Mouse (Mus musculus) C2C12 (cell line): ENCODE data around the gene Gdf3. TPM values are rescaled to one million over a fixed set of nuclear protein-coding genes. Genes with fewer than 3 reads are reported as not detected.

Experiments used
- H3K27me3 ChIP-seq: one replicate; pipeline ENCODE4 v1.6.1; 2011; ENCODE audit not compliant: control insufficient read depth, insufficient read depth, insufficient read length
- H3K36me3 ChIP-seq: one replicate; pipeline ENCODE4 v1.6.1; 2011; ENCODE audit not compliant: control insufficient read depth, insufficient read depth
- H3K4me3 ChIP-seq: one replicate; pipeline ENCODE4 v1.5.1; 2011; ENCODE audit warnings: mild to moderate bottlenecking, control low read depth; ENCODE audit not compliant: poor library complexity, insufficient read depth, severe bottlenecking
- H3K79me2 ChIP-seq: one replicate; pipeline ENCODE4 v1.6.1; 2011; ENCODE audit not compliant: control insufficient read depth, insufficient read depth
- H3K79me3 ChIP-seq: one replicate; pipeline ENCODE4 v1.6.1; 2011; ENCODE audit warnings: low read depth, control low read depth
- H3ac ChIP-seq: one replicate; pipeline ENCODE3; 2011; ENCODE audit warnings: low read depth; ENCODE audit not compliant: control insufficient read depth, insufficient read length
- CEBPB ChIP-seq: IDR thresholded peaks from one replicate; pipeline ENCODE4 v1.6.1; 2011; ENCODE audit warnings: low read depth, mild to moderate bottlenecking, control low read depth, moderate library complexity
- CTCF ChIP-seq: IDR thresholded peaks from one replicate; pipeline ENCODE4 v1.5.1; 2011; ENCODE audit not compliant: control insufficient read depth, insufficient read depth, insufficient read length
- FOSL1 ChIP-seq: IDR thresholded peaks from one replicate; pipeline ENCODE4 v1.8.0; 2011; ENCODE audit warnings: mild to moderate bottlenecking, low read length; ENCODE audit not compliant: poor library complexity, insufficient read depth, severe bottlenecking
- MAX ChIP-seq: IDR thresholded peaks from one replicate; pipeline ENCODE4 v1.6.1; 2011; ENCODE audit warnings: mild to moderate bottlenecking, control low read depth
- MYOD1 ChIP-seq: IDR thresholded peaks from one replicate; pipeline ENCODE4 v1.6.1; 2011; ENCODE audit warnings: low read depth; ENCODE audit not compliant: control insufficient read depth, insufficient read length
- MYOG ChIP-seq: IDR thresholded peaks from one replicate; pipeline ENCODE4 v1.6.1; 2011; ENCODE audit not compliant: control insufficient read depth, insufficient read length; ENCODE audit errors: extremely low read depth
- USF1 ChIP-seq: IDR thresholded peaks from one replicate; pipeline ENCODE4 v1.6.1; 2011; ENCODE audit warnings: low read depth, mild to moderate bottlenecking, control low read depth, moderate library complexity
- polyA plus RNA-seq: library from polyadenylated mRNA; unstranded; fragments of >200 nt; fragmentation: generic; extraction: Trizol; gene quantifications from one replicate; pipeline ENCODE4 v1.2.1, GENCODE M21; 2012; ENCODE audit warnings: missing spikeins

The Gdf3 gene
- polyA plus RNA-seq, 1 experiment: not detected

DNA sequence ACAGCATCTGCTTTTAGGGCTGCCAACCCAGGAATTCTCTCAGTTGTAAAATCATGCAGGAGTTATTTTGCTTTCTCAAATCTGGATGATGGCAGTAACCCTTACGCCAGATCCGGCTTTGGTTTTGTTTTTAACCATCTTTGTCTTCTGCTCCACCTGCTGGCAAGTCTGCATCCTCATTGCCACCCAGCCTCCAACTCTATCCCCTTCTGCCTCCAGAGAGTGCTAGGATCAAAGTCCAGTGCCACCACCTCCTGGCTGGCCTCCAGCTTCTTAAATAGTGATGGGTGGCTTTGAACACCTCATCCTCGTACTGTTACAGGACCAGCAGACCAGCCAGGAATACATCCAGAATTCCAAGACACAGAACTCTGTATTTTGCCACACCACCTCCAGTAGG, 26.8 kb upstream of the Gdf3 start:
- no peaks in the 10 kb centered on the region for H3K36me3 ChIP-seq
- H3K79me2 ChIP-seq: no peaks in the 10 kb centered on the region
- H3K79me3 ChIP-seq: no peaks in the 10 kb centered on the region
- TF ChIP-seq CTCF: no peak
- TF ChIP-seq FOSL1: no peak
- no peak for TF ChIP-seq MYOD1
- TF ChIP-seq MAX: no peak
- TF ChIP-seq USF1: no peak
- TF ChIP-seq CEBPB: no peak
- no peak for TF ChIP-seq MYOG
- no peak overlapping the region for H3K4me3 ChIP-seq
- no peak overlapping the region for H3ac ChIP-seq
- H3K27me3 ChIP-seq: no peaks in the 10 kb centered on the region

DNA sequence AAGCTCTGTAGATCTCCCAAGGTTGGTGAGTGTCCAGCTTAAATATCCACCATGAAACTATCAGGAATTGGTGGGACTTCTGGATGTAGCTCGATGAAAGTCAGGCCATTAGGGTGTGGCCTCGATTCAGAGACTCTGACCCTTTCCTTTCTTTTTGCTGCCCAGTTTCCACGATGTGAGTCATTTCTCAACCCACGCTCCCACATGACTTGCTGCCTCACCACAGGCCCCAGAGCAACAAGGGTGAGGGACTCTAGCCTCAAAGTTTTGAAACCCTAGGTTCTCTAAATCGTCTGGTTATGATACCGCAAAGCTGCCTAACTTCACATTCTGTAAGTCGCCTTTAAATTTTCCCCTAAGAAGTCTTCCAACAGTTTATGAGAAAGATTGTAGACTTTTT, 25.4 kb upstream of the Gdf3 start:
- Histone ChIP-seq H3K79me3 (no peaks in the 10 kb centered on the region), H3ac (no peak overlapping the region), H3K4me3 (no peak overlapping the region), H3K27me3 (no peaks in the 10 kb centered on the region), H3K79me2 (no peaks in the 10 kb centered on the region), H3K36me3 (no peaks in the 10 kb centered on the region)
- no peak for TF ChIP-seq FOSL1
- peak; percentile 6 for TF ChIP-seq USF1
- TF ChIP-seq MYOD1: no peak
- no peak for TF ChIP-seq MAX
- TF ChIP-seq MYOG: no peak
- TF ChIP-seq CEBPB: no peak

DNA sequence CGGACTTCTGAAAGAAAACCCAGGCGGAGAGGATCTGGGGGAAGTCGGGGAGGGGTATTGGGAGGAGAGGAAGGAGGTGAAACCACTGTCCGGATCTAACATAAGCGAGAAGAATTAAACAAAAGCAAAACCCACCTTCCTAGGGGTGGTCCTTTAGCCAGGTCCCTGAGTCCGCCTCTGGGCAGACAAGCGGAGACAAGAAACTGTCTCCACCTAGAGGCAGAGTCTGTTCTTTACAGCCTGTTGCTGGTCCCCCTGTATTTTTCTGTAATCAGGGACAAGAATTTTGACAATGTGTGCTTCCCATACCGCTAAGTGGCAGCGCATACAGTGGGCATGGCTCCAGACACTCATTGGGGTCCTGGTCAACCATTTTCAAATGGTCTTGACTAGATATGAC, 23.5 kb upstream of the Gdf3 start:
- Histone ChIP-seq H3K79me2 (no peaks in the 10 kb centered on the region), H3K4me3 (no peak overlapping the region), H3K36me3 (no peaks in the 10 kb centered on the region), H3K79me3 (no peaks in the 10 kb centered on the region), H3K27me3 (no peaks in the 10 kb centered on the region), H3ac (no peak overlapping the region)
- TF ChIP-seq MYOG: no peak
- TF ChIP-seq CEBPB: no peak
- TF ChIP-seq MAX: no peak
- no peak for TF ChIP-seq USF1
- TF ChIP-seq FOSL1: no peak
- no peak for TF ChIP-seq CTCF
- TF ChIP-seq MYOD1: no peak

DNA sequence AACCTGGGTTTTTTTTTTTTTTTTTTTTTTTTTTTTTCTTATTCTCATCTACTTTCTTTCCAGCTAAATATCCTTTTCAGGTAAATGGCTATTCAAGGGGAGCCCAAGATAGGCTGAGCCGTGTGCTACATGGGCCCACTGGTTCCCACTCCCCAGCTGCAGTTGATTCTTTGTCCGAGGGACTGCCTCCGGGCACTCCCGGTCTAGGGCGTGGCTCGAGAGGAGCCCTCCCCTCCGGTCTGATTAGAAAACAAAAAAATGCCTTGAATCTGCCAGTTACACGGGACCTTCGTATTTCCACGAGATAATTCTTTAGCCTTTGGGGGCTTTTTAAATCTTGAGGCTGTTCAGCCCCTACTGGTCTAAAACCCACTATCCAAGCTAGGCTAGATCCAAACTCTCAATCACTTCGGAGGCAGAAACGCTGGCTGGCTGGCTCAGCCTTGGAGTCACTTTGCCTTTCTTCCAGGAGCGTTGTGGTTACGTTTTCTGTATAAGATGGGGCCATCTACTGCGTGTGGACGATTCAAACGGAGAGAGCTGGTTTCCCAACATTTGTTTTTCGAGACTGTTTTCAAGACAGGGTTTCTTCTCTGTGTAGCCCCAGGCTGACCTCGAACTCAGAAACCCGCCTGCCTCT, 17.7 kb upstream of the Gdf3 start:
- no peak overlapping the region for H3ac ChIP-seq
- H3K79me3 ChIP-seq: no peaks in the 10 kb centered on the region
- no peaks in the 10 kb centered on the region for H3K27me3 ChIP-seq
- H3K4me3 ChIP-seq: no peak overlapping the region
- H3K79me2 ChIP-seq: no peaks in the 10 kb centered on the region
- TF ChIP-seq CEBPB (no peak), MYOG (no peak)
- H3K36me3 ChIP-seq: no peaks in the 10 kb centered on the region

DNA sequence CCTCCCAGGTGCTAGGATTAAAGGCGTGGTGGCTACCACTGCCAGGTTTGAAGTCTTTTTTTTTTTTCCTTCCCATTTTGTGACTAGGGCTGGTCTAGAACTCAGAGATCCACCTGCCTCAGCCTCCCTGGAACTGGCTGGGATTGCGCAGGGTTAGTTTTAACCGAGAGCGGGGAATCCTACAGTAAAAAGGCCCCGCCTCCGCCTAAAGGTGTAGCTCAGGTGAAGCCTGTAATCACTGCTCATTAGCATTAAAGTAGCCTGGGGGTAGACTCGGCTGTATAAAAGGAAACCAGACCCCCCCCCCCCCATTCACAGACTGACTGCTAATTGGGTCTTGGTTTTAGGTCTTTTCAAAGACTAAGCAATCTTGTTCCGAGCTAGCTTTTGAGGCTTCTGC, 16.2 kb upstream of the Gdf3 start, which contains the start of gene Dppa3:
TSS of gene Dppa3 (plus strand) at position 301 of the 400 bp plus-strand sequence.
- Histone ChIP-seq H3ac (no peak within 1 kb of the TSS), H3K36me3 (no peaks in the 10 kb centered on the region), H3K79me3 (no peaks in the 10 kb centered on the region), H3K27me3 (no peaks in the 10 kb centered on the region), H3K79me2 (no peaks in the 10 kb centered on the region), H3K4me3 (no peak within 1 kb of the TSS)
- TF ChIP-seq MYOG: no peak
- TF ChIP-seq USF1: no peak
- no peak for TF ChIP-seq MAX
- no peak for TF ChIP-seq MYOD1
- no peak for TF ChIP-seq FOSL1
- no peak for TF ChIP-seq CTCF
- TF ChIP-seq CEBPB: no peak

DNA sequence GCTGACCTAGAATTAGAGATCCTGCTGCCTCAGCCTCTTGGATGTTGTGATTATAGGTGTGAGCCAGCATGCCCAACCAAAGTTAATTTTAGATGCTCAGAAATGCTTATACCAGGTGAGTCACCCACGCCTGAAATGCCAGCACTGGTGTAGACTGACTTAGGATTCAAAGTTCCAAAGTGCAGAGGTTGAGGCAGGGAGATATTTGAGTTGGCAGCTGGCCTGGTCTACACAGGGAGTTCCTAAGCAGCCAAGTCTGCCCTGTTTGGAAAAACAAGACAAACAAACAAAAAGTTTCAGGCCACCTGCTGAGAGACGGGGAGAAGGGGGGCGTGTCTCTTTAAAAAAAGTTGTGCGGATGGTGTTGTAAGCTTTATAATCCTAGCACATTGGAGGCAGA, 15.3 kb upstream of the Gdf3 start:
- Histone ChIP-seq H3K4me3 (no peak overlapping the region), H3K27me3 (no peaks in the 10 kb centered on the region), H3K79me2 (no peaks in the 10 kb centered on the region), H3K36me3 (no peaks in the 10 kb centered on the region), H3ac (no peak overlapping the region), H3K79me3 (no peaks in the 10 kb centered on the region)
- no peak for TF ChIP-seq MYOD1
- TF ChIP-seq USF1: no peak
- no peak for TF ChIP-seq MYOG
- no peak for TF ChIP-seq CTCF
- TF ChIP-seq CEBPB: no peak
- TF ChIP-seq FOSL1: no peak
- TF ChIP-seq MAX: no peak
